Mouse (Mus musculus) frontal cortex, adult (tissue): ENCODE measurements around the gene Rhox3h.
"Not testable (repeated sequence)": the region's sequence is repeated elsewhere in the genome, so short reads cannot be mapped to it uniquely, and the experiment has no call there.

ENCODE experiments used
- ATAC-seq: cut with Nextera tagmentation; 2 replicates; pipeline ENCODE4 v1.9.2; 2017; ENCODE audit warnings: mild to moderate bottlenecking, moderate library complexity, mixed read lengths; ENCODE audit not compliant: low TSS enrichment

Gene Rhox3h

DNA sequence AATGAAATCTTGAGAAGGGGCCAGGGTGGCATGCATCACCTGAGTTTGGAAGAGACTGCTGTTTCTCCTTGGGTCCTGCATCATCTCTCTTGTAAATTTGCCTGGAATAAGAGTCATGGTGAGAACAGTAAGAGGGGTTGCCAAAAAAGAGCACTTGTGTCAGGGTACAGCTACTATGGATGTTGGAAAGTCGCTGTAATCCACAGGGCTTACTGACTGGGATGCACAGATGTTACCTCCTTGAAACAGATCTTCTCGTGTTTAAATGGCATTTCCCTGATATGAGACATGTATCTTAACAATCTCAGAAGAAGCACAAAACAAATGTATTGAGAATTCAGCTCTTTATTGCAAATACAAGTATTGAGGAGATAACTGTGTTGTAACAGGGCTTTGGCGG, at the start of gene Rhox3h:
Rhox3h (minus strand) TSS at position 101 of the 400 bp plus-strand sequence.
- not testable (repeated sequence) for ATAC-seq

DNA sequence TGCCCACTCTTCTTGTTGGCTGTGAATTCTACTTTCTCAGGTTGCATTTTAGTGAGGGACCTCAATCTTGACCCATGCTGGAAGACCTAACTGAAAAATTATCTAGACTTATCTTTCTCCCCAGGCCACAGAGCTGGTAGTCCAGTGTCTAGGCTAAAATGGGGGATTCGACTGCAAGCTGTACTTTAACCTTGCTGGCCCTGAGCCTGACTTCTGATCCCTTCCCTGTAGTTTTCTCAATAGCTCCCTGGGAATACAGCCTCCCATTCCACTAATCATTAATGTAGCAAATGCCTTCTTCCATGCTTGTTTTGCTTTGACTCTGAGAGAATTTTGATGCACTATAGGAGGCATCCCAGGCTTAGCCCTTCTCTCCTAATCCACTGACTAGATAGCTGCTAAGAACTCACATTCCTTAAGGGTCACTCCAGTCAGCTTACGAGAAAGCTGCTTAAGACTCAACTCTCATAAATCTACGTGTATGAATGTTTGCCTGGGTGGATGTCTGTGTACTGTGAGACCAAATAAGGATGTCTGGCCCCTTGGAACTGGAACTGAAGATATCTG, 33.3 kb upstream of the Rhox3h start:
- ATAC-seq, result no peak

DNA sequence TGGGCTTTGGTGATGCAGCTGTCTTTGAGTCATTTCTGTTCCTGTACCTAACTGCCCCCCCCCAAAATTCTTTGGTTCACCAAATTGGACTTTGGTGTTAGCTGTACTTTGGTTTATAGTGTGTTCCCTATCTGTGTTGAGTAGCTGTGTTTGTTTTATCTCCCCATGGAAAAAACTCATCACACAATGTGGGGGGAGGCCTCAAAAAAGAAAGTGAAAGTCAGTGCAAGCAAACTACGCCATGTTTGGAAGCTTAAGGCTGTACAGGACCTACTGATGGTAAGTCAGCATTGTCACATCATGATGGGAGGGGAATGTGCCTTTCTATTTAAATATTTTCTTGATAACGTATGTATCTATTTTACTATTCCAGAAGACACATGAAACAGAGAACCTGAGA, 23.7 kb upstream of the Rhox3h start:
- no peak for ATAC-seq

DNA sequence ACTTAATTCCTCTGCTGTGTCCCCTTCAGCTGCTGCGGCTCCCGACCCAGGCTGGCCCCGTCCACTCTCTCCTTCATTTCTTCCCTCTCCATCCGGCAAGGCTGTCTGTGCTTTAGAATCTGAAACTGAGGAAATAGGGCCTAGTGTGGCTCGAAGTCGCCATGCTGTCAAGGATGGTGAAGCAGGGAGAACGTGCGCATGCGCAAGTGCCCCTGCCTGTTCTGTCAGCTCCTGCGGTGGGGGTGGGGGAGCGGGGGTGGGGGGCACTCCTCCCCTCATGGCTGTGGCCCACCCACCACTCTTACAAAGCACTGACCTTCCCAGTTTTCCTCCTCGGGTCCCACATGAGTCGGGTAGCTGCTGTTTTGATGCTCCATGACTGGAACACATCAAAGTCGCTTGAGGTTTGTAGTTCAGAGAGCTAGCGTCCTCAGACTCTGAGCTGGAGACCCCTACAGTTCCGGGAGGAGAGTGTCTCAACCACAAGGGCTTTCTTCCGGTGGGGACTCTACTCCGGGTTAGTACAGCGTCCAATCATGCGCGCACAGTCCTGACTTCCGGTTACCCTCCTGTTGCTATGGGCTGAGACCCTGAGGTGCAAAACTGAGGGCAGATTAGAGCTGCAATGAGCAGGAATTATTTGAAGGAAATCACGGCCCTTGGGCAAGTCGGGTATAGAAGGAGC, 14.6 kb upstream of the Rhox3h start:
- ATAC-seq, result no peak

DNA sequence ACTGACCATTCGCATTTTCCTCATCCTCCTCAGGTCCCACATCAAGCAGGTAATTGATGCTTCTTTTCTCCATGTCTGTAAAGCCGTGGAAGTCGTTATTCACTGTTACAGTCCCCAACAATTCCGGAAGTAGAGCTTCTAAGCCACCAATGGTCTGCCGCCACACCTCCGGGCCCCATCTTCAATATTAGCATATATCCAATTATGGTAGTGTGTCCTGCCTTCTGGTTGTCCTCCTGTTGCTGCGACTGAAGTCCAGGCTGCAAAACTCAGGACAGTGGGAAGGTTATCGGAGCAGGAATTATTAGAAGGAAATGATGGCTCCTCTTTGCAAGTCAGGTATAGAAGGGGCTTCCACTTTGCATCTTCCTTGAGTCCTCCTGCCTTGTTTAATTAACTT, 4.6 kb upstream of the Rhox3h start, which contains the start of gene Rhox2h:
Rhox2h (minus strand) TSS at position 101 of the 400 bp plus-strand sequence.
- not testable (repeated sequence) for ATAC-seq

DNA sequence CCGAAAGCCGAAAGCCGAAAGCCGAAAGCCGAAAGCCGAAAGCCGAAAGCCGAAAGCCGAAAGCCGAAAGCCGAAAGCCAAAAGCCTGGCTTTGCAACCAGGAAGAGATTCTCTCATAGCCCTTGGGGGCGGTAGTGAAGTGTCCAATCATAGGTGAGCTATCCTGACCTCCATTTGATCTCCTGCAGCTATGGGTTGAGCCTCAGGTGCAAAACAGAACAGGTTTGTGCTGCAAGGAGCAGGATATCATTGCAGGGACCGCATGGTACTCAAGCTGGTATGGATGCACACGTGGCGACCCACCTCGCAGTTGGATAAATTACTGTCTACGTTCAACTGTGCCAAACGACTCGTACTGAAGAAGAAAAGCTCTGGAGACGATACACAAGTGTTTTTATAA, 17.3 kb downstream of the Rhox3h start, which contains the start of gene Rhox4g:
Rhox4g (minus strand) TSS at position 101 of the 400 bp plus-strand sequence.
- not testable (repeated sequence) for ATAC-seq

DNA sequence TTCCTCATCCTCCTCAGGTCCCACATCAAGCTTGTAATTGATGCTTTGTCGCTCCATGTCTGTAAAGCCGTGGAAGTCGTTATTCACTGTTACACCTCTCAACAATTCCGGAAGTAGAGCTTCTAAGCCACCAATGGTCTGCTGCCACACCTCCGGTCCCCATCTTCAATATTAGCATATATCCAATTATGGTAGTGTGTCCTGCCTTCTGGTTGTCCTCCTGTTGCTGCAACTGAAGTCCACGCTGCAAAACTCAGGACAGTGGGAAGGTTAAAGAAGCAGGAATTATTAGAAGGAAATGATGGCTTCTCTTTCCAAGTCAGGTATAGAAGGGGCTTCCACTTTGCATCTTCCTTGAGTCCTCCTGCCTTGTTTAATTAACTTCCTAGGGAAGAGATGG, 25.2 kb downstream of the Rhox3h start, which contains the start of gene Rhox2g:
Rhox2g (minus strand) TSS at position 101 of the 400 bp plus-strand sequence.
- ATAC-seq, result not testable (repeated sequence)

DNA sequence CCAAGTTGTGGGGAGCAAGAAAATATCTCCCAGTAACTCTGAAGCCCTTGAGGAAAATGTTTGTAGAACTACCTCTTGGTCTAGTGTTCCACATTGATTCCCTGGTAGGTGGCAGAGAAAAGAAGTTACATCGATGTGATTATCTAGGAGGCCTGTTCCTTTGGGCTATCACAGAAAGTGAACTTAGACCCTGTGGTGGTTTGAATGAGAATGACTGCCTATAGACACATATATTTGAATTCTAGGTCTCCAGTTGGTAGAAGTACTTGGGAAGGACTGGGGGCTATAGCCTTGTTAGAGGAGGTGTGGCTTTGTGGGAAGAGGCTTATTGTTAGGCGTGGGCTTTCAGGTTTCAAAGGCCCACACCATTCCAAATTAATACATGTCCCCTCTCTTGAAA, 40.1 kb downstream of the Rhox3h start, which contains the start of gene Rhox3g:
Rhox3g (minus strand) TSS at position 101 of the 400 bp plus-strand sequence.
- ATAC-seq, result not testable (repeated sequence)
